Mouse (Mus musculus) heart, adult 9 months (tissue): ENCODE data around the gene Treh.

Experiments used
- DNase-seq, 2 experiments: peaks; one replicate each; pipeline ENCODE4 v3.0.0; 2022; ENCODE audit warnings: low spot score in 2 of 2

Treh gene

DNA sequence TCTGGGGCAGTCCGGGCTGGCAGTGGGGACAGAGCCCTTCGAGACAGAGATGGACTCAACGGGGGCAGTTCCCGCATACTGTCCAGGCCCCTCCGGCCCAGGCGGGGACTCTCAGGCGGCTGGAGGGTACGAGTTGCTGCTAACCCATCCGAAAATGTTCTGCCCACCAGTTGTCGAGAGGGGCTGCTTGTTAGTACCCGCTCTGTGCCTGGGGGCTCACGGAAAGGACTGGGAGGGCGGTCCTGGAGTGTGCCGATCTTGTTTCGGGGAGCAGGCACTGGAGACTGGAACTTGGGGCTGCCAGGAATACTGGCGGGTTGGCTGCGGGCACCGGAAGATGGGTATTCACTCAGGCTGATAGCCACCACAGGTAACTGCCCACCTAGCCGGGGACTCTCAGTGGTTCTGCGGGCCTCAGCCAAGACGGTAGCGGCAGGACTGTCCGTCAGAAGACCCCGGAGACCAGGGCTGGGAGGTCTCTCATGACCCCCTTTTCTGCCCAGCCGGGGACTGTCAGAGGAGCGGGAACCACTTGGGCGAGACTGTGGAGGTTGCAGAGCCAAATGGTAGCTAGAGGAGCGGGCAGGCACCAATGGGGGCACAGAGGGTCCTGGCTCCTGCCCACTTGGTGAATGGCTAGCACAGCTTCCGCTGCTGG, 42.8 kb downstream of the Treh start:
- DNase-seq: no peak

DNA sequence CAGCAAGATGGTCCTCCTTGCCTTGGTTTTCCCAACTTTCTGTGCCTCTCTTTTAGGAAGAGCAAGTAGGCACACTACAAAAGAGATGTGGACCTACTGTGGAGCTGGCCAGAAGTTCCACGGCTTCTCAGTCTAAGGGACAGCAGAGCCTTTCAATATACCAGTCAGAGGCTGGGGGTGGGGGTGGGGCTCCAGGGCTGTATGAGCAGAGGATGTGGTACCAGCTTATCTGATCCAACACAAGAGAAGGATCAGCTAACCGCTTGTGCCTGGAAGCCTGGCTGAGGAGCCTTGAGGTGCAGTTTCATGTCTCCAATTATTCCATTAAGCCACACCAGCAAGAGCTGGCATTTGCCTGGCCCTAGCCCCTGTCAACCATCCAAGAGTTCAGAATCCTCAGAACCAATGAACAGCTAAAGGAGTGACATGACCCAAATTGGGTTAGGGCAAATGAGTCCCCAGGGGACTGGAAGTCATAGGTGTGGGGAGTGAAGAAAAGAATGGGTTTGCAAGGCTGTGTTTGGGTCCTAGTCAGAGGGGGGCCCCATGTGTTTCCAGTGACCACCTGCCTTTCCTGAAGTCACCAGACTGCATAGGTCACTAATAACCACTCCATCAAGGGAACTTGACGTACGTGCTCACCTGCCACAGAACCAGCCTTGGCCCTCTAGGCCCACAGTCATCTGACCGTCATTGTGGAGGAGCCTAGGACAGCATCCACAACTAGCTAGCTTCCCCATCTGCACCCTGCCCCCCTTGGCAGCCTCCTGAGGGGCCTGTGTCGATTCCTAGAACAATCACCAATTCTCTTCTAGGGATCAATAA, 44.2 kb downstream of the Treh start:
- no peak for DNase-seq

DNA sequence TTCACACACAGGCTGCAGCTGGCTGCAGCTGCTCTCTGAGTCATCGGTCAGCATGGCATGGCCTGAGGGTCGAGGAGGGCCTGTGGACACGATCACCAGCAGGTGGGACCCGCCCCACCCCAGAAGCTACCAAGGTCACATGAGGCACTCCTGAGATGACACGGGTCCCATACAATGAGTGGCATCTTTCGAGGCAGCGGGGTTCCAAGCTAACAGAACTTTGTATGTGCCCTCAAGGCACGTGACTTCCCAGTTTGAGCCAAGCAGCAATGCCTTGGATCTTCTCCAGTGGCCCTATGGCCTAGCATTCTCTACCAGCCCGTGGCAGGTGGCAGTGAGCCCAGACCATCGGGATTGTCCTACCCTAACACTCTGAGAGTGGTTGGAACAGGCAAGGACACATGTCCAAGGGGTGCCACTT, 44.8 kb downstream of the Treh start:
- DNase-seq: peak; percentile 84 to 86

DNA sequence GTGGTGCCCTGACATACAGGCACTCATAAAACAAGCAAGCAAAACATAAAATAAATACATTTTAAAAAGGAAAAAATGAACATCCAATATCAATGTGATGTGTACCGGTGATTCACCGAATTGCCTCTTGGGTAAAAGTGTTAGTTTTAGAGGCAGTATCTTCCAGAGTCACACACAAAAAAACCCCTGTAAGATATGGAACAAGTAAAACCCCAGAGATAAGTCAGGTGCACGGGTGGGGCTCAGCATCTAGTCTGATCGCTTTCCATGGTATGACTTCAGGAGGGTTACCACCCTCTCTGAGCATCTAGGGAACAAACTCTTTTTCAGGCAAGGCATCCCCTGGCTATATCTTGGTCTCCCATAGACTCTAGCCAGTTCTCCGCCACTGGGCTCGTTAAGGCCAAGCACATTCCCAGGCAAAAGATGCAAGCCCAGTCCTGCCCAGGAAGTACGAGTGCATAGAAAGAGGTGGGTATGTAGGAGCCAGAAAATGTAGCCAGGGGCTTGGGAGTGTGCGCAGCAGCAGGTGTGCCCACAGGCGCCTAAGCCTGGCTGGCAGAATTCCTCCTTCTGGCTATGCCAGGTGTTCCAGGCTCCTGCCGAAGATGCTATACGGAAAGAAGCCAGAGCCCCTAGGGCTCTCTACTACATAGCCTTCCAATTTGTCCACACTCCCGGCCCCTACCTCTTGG, 46.1 kb downstream of the Treh start:
- no peak for DNase-seq

- no peak for DNase-seq
Observed at GRCm38 (mm10) chr9:44719632-44720357, 46.8 kb downstream of the Treh start.

- DNase-seq: peak; percentile 52 to 63
Observed at GRCm38 (mm10) chr9:44720358-44721153, 47.5 kb downstream of the Treh start.

DNA sequence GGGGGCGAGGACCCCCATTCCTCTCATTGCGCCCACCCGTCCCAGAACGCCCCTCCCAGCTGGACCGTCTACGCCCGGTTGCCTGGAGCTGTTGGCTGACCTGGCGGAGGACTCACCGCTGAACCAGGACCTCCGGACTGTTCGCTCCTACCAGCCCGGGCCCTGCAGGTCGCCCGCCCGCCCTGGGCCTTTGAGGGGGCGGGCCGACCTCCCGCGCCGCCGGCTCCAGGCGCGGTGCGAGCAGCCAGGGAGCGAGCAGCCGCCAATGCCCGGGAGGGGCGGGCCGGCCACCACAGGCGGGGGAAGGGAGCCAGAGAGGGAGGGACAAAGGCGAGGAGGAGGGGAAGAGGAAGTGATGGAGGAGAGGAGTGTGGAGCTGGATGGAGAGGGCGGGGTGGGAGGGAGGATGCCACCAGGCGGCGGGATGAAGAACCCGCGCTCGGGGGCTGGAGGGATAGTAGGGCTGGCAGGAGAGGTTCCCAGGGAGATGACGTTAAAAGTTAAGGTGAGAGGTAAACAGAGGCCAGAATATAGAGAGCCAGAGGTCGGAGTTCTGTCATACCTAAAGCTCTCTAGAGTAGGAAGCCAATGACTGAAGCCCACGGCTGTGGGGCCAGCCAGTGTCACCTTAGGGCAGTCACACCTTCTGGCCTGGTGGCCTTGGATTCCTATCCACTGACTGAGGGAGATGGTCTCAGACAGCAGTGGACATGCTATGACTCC, 48.3 kb downstream of the Treh start:
- peak; percentile 91 to 92 for DNase-seq

DNA sequence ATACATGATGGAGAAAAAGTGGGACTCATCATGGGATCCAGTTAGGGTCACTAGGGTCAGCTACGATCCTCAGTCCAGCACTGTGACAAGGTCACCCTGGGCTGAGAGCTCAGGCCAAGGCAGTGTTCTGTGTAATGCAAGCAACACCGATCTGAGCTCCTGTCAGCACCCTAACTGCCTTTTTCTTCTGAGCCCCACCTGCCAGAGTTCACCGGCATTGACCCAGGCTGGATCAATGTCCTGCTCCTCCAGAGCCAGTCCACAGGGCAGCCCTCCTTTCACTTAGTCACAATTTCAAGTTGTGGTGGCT, 48.8 kb downstream of the Treh start:
- DNase-seq: peak; percentile 56 to 64

- DNase-seq: no peak
Observed at GRCm38 (mm10) chr9:44722575-44722974, 49.5 kb downstream of the Treh start.

GRCm38 (mm10) chr9:44723008-44723407, 50.0 kb downstream of the Treh start:
- peak; percentile 34 to 50 for DNase-seq

- DNase-seq: peak in 1 of 2 experiments; percentile 44
Observed at GRCm38 (mm10) chr9:44723521-44724041, 50.5 kb downstream of the Treh start.

DNA sequence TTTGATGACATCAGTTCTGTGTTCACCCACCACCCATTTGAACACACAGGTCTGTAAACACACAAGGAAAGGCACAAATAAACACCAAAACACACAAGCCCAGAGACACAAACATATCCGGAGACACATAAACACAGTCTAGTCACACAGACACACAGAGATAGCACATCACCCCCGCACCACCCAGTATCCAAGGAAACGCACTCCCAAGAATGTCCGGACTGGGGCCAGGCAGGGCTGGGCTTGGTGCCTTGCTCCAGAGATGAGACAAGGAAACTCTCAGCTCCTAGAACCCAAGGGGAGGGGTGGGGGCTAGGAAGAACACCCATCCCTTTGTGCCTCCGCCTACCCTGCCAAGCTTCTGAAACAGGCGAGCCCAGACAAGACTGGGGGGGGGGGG, 51.2 kb downstream of the Treh start:
- peak; percentile 60 to 70 for DNase-seq

DNA sequence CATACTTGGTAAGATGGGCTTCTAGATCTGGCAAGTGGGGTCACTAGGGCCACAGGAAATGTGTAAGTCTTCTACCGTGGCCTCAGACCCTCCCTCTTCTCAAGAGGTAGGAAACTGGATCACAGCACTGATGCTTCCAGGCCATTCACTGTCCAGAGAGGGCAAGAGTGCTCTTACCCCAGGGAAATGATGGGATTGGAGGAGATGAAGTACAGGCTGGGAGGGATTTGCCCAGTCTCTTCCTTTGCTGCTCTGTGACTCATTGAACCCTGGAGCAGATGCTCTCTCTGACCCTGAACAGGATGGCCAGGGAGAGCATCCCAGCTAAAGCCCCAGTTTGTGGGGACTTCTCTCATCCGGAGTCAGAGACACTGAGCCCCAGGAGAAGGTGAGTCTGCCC, 51.6 kb downstream of the Treh start:
- DNase-seq: no peak

DNA sequence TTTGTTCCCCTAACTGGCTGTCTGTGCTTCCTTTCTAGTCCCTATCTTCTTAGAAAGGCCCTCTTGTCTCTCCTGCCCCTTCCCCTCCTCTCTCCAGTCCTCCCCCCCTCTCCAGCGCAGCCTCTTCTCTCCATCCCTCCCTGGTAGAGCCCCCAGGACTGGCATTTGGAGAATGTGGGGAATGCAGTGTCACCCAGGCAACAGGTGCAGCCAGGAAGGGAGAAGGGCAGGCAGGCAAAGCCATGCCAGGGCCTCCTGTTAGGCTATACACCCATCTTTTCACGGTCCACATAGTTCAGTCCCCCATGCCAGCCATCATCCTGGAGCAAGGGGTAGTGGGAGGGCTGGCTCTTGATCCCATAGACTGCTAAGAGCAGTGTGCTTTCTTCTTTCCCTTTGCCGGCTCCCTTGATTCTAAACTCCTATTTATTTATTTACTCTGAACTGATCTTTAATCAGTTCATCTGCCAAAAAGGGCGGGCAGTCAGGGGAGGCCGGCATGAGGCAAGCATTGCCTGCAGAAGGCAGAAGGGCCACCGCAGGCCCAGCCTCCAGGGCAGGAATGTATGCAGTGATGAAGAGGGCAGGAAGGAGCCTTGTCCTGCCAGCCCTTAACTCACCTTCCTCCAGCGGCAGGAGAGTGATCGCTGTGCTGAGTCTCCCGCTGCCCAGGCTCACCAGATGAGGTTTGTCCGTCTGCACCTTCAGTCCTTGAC, 53.6 kb downstream of the Treh start:
- no peak for DNase-seq

GRCm38 (mm10) chr9:44727441-44727840, 54.4 kb downstream of the Treh start:
- no peak for DNase-seq

GRCm38 (mm10) chr9:44732130-44732549, 59.1 kb downstream of the Treh start:
- no peak for DNase-seq

DNA sequence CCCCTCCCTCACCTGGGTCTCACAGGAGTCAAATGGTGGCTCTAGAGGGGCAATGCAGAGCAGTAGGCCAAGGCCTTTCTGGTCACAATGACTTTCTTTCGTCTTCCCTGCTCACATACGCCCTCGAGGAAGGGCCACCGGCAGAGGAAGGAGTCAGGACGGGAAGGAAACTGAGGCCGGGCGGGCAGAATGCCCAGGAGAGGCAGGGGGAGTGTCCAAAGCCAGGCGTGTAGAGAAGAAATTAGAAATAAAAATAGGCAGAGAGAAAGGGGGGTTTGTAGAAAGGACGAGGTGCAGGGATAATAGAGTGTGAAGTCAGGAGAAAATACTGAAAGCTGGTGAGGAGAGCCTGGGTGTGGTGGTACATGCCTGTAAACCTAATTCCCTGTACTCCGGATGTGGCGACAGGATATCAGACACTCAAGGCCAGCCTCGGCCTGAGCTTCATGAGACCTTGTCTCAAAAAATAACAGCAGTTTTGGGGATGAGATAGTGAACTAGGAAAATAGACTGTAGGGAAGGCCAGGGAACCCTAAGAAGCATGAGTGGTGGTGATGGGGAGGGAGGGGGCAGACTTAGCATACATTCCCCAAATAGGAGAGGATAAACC, 60.0 kb downstream of the Treh start:
- peak in 1 of 2 experiments; percentile 35 for DNase-seq

DNA sequence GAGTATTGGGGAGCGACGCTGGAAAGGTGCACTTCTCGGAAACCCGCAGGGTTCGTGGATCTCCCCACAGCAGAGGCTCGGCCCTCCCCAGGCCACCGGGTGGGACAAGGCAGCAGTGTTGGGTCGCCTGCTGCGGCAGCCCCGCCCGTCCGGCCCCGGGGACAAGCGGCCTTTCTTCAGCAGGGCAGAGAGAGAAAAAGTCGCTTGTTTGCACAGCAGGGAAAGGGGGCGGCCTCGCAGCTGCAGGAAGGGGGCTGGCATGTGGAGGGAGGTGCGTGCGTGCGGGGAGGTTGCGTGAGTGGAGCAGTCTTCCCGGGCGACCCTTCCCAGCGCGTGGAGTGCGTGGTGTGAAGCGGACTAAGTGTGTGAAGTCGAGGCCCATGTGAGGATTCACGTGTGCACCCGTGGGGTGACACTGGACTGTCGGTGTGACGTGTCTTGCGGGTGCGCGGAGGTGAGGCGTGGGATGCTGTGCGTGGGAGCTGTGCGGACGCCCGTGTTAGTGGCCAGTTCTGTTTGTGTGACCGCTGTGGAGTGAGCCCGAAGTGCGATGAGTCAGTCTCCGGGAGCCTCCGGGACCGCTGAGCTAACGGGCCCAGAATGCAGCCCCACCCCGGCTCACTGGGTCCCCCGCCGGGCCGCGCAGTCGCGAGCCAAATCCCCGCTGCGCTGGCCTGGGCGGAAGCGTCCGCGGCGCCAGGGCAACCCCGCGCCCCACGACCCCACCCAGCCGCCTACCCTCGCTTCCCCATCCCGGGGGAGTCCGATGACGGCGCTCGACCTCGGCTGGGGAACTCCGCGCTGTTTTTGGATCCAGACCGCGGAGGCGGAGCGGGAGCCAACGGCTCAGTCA, 60.9 kb downstream of the Treh start:
- DNase-seq: peak; percentile 88 to 89
